Mouse (Mus musculus) right cerebral cortex, postnatal 14 days (tissue): ENCODE measurements around the gene Snapc4.

Experiments used
- DNase-seq: peaks from one replicate; pipeline ENCODE4 v3.0.0; 2022

Gene Snapc4

DNA sequence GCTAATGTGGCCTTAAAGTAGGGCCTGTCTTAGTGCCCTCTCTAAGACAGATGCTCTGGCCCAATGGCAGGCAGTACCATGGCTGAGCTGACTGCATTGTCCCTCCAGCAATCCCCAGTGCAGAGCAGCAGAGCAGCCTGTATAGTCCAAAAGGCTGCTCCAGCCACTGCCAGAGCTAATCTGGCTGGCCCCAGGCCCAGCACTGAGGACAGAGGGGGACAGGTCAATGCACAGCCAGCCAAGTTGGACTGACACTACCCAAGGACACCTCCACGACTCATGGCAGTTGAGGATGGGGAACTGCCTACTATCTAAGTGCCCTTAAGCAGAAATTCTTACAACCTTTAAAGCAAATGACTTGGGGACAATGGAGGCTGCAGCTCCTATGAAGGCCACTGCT, 11.9 kb downstream of the Snapc4 start:
- no peak for DNase-seq

DNA sequence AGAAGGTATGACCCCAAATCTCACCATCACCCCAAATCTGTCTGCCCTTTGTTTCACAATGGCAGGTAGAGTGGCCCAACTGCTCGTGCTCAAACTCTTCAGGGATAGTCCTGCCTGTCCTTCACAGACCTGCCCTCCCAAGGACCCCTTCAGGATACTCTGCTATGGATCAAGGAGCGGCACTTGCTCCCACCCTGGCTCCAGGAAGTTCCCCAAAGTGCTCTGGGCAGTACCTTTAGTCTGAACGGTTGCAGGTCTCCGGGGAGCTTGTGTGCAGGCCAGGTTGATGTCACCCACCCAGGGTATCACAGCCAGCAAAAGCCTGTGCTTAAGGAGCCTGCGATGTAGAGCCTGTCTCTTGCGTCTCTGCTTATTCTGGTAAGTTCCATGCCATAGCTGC, 12.5 kb downstream of the Snapc4 start:
- DNase-seq, result no peak

DNA sequence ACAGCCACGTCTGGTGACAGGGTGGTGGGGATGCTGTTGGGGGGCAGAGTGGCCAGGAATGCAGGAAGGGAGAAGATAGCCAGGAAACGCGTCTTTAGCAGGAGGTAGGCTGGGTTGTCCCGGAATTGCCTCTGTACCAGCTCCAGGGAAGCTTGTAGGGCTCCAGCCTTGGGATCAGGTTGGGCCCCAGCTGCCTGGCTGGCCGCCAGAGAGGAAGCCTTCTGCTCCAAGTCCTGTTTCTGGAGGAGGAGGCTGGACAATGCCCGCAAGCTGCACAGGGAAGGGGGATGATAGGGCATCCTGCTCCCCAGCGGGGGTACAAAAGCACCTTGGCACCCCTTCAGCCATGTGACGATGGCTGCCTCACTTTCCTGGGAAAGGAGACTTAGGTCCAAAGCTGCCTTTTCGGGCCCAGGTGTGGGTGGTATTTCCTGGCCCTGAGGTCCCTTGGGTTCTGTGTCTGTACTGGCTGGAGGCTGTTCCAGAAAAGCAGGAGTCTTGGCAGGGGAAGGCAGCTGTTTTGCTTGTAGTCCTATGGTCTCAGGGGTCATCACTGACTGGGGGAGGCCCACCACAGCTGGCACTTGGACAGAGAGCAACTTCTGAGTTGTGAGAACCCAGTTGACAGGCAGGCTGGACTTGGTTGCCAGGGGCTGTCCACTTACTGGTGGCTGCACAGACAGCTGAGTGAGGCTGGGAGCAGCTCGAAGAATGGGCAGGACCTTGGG, 15.6 kb downstream of the Snapc4 start:
- DNase-seq, result peak; percentile 59

DNA sequence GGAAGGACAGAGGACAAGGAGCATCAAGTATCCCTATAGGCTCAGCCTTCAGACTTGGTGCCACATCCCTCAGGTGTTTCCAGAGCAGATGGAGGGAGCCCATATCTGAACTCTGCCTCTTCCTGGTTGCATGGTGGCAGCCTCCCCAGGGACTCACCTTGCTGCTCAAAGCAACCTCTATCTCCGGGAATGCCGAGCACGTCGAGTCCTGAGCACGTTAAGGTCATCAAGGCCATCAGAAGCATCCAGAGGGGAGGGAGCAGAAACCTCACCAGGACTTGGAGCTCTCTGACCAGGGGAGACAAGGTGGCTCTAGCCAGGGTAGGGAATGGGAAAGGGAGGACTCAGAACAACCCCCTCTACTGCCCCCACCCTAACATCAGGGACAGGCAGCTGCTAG, 17.0 kb downstream of the Snapc4 start:
- DNase-seq, result no peak

DNA sequence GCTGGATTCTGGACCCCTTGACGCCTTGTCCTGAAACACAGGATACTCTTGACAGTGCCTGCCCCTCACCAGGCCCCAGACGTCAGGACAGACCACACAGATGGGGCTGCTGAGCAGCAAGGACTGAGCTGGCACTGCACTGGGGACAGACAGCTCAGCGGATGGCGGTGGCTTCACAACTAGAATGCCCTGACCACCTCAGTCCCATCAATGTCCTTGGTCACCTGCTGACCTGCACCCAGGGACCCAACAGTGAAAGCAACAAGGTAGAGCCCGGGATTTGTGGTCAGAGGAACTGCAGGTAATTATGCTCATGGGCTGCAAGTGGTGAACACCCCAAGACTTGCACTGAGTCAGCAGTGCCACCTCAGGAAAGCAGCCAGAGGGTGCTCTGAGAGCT, 17.5 kb downstream of the Snapc4 start:
- no peak for DNase-seq

DNA sequence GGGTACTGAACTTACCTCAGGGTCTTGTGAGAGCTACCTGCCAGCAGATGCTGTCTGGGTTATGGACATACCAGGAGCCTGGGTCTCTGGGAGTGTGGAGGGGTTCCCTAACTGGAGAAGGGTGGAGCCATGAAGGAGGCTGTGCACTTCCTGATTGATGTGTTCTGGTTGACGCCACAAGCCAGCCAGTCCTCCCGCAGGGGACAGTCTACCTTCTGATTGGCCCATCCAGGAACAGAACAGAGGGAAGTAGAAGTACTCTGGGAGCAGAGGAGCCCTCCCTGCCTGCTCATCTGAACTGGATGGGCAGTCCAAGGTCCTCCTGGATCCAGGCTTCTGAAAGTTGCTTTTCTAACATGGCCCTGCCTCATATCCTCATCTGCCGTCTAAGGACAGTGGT, 19.7 kb downstream of the Snapc4 start, which contains the start of gene Card9:
Gene Card9 (minus strand): TSS at position 147 of the 400 bp plus-strand sequence.
- DNase-seq, result no peak

DNA sequence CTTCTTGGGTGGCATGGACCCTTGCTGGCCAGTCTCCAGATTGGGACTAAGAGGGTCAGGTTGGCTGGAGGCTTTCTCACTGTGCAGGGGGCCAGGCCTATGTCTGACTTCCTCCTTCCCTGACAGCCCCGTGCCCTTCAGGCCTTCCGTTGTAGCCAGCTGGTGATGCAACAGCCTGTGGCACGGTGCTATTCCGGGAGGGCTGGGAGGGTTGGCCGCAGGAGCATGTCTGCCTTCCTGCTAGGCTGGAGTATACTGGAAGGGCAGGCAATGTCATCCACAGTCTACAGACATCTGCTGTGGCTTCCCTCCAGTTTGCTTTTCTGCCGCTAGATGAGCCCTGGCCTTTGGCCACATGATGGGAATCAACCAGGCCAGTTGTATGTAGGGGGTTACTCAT, 20.5 kb downstream of the Snapc4 start:
- no peak for DNase-seq

DNA sequence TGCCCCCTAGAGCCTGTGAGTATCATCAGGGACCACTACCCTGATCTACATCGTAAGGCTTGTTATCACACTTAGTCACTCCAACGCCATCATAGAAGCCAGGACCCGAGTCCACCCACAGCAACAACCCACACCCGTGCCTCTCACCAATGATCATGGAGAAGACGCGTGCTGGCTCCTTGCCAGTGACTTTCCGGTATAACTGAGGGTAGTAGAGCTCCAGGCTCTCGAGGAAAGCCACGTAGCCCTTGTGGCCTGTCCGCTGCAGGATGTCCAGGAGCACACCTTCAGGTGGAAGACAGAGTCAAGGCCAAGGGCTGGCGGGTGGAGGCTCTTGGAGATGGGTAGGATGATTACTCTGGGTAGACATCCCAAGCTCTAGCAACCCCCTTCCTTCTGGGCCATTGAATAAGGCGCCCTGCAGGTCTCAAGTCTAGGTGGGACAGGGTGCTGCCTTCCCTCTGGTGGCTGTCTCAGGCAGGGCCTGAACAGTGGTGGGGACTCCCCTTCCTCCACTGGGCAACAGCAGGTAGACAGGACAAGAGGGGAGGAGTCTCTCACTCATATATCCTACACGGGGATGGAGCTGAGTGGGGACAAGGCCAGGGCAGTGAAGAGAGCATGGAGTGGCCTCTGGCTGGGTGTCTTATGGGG, 21.7 kb downstream of the Snapc4 start:
- no peak for DNase-seq

DNA sequence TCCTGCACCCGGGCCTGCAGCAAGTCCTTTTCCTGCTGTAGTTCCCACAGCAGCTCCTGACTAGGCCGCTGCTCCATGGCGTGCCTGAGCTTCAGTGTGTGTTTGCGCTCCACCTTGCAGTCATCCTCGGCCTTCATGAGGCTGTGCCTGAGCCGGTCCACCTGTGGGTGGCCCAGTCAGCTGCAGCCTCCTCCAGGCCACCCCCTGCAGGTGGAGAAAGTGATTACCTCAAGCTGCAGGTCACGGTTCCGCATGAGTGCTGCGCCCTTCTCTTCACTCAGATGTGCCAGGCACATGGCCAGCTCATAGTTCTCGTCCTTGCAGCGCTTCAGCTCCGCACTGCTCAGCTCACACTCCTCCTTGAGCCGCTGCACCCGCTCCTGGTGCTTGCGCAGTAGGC, 23.0 kb downstream of the Snapc4 start:
- DNase-seq, result no peak

DNA sequence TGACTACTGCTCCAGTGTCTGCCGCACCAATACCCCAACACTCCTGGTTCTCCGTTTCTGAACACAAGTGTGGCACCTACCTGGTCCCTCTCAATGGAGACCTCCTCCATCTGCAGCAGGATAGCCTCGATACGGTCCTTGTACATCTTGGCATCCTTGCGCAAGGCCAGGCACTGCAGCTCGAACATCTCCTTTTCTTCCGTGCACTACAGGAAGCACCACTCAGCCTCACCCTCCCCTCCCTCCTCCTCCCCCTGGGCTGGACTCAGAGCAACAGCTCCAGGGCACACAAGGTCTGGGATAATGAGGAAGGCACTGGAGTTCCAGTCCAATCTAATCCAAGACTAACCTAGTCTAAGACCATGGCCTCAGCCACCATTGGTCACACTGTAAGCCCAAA, 23.8 kb downstream of the Snapc4 start:
- no peak for DNase-seq

DNA sequence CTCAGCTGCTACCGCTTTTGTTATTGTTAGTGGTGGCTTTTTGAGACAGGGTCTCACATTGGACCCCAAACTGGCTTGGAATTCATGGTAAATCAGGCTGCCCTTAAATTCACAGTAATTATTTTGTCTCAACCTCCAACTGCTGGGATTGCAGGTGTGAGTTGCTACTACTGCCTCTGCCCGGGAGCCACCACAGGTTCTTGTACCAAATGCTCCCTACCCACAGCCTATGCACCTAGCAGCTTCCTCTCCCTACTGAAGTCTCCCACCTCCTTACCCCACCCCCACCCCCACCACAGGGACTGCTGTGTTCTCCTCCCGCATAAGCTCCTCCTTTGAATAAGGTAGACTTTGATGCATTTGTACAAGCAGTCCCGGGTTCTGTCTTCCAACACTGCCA, 24.2 kb downstream of the Snapc4 start:
- no peak for DNase-seq

DNA sequence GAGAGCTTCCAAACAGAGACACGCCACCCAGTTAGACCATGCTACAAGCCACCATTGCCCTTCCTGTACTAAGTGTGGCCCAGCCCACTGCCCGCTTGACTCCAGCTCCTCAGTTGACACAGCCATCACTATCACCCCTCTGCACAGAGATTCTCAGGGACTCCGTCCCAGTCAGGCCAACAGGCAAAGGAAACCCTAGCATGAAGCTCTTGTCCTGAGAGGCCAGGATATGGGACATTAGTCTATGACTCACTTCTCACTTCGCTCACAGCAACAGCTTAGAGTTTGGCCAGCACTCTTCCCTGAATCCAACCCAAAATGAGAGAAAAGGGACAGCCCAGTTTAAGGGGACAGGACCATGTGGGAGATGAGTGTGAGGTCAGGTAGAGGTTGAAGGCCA, 26.1 kb downstream of the Snapc4 start:
- DNase-seq, result no peak

DNA sequence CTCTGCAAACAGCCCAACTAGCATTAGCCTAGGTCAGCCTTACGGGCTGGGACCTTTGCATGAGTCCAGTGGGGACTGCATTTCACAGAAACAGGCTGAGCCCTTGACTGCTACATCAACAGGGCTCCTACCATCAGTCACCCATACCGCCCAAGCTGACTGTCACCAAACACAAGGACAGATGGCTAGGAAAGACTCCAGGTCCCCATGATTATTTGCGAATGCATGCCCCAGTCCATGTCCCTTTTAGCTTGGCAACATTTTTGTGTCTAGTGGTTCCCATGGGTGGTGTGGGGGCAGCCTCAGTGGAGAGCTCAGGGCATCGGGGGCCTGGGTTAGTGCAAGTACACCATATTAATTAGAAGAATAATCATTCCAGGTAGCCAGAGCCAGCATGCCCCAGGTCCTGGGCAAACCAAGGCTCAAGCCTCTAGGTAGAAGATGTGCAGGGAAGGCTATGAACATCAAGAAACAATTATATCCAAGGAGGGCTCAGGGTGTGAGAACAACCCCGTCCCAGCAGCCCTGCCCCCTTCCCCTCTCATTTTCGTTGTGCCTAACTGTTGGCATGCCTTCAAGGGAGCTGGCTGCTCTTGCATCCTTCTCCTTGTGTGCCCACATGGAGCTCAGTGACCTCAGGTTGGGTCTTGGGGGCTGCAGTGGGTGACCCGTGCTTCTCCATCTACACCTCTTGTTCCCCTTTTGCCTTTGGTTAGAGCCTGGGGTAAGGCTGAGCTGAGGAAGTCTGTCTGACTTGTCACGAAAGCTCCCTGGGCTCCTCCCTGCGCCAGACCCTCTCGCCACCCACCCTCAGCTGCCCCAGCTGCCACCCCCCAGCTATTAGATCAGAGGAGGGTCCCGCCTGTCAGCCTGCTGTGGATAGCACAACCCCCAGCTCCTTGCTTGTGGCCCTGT, 27.1 kb downstream of the Snapc4 start:
- no peak for DNase-seq

DNA sequence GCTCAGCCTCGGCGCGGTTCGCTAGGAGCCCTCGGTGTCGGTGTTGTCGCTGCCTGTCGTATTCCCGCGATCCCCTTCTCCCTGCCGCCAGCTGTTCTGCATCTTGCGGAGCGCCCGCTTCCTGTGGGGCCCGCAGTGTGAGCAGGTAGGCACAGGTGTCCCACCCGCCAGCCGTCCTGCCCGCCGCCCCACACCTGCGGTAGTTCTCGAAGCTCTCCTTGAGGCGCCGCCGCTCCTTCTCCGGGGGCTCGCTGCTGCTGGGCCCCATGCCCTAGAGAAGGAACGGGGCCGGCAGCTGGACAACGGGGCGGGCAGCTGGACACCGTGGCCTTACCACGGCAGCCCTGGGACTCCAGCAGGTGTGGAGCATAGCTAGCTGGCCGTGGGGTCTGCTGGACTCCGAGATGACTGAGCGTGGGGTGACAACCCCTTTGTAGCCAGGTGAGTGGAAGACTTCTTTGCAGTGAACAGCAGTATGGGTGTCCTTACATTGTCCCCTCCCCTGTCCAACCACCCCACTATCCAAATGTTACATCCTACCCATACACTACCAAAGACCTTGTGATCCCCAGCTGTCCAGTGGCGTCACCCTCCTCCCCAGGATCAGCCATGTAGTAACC, 28.1 kb downstream of the Snapc4 start:
- DNase-seq, result peak; percentile 42

DNA sequence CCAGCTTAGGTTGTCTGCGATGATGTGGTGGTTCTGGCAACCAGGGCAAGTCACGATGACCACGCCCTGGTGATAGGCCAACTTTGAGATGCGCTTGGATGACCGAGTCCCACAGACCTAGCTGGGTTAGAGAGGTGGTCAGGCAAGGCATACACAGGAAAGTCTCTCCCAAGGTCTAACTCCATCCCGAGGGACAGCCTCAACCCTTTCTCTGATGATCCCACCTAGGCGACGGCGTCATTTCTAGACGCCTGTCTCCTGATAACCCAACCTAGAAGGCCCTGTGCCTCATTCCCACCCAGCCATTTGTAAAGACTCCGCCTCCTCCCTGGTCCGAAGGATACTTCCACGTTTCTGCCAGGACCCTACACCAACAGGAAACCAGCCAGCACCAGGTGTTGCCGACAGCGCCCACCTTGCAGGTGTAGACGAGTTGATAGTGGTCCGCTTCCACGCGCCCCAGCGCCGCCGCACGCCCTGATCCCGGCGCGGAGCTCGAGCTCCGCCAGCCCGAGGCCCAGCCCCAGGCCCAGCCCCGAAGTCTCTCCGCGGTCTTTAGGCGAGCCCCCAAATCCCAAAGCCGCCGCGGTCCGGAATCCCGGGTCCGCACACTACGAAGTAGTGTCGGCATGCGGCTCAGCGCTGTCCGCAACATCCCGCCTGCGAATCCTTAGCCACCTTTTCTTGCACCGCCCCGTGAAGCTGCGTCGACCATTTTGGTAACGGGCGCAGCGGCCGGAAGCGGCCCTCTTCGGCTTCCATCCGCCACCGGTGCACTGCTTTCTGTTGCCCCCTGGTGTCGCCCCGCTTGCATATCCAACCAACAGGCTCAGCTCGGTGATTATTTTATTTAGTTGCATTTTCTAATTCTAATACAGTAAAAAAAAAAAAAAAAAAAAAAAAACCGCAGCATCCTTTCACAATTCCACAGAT, 28.8 kb downstream of the Snapc4 start, which contains the start of gene Dnlz:
Gene Dnlz (minus strand): TSS at position 753 of the 933 bp plus-strand sequence.
- peak; percentile 95 for DNase-seq

DNA sequence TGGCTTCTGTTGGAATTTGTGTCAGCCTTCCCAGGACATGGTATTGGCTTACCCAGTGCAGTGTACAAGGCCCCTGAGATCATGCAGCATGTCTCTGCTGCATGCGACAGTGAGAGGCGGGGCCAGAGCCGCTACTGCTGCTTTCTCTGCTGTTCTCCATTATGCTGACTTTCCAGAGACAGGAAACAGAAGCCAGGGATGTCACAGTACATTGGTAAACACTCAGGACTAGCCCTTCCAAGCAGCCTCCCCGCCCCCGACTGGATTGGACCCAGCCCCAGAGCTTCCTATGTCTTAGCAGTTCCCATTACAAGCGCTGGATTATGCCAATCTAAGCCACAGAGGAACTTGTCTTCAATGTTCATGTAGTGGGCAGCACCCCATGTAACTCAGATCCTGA, 32.2 kb downstream of the Snapc4 start:
- DNase-seq, result no peak

DNA sequence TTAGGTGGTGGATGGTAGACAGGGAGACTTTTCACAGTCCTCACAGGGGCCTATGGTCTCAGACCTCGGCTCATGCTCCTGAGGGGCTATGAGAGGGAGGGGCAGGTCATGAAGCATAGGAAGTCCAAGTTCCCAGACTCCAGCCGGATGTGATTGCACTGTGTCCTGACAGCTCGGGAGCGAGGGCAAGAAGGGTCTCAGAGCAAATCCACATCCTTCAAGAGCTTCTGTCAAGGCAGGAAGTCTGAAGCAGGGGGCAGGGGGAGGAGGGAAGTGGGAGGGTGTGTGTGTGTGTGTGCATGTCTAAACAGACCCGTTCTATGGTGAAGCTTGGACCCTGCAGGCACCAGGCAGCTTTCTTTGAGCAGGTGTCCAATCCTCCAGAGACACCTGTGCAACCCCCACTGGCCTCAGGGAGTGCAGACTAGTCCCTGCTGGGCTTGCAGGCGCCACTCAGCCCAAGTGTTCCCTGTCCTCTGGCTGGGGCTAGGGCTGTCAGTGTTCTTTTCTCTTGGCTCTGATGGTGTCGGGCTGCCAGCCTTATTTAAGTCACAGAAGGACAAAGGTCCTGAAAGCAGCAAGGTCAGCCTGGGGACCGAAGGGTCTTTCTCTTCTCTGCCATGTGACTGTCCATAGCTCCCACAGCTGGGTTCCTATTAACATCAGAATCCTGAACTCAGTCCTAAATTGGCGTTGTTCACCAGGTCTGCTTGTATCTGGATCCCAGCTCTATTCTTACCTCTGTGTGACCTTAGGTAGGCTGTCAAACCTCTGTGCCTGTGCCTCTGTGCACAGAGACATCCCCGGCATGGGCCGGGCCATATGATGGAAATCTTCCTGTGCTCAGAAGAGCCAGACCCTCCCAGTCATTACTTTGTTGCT, 37.6 kb downstream of the Snapc4 start:
- no peak for DNase-seq

DNA sequence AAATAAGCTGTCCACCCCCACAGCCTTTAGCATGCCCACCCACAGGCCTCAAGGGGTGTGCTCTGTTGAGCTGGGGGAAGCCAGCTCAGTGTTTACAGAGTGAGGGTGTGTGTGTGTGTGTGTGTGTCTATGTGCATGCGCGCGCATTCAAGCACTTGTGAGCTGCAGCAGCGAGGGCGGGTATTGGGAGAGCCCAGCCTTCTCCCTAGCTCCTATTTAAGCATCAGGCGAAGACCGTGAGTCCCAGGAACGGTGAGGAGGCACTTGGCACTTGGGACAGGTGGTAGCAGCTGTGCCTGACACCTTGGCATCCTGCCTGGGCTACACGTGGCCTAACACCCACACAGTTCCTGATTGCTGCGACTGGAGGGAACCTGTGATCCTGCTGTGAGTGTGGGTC, 38.4 kb downstream of the Snapc4 start:
- peak; percentile 82 for DNase-seq

DNA sequence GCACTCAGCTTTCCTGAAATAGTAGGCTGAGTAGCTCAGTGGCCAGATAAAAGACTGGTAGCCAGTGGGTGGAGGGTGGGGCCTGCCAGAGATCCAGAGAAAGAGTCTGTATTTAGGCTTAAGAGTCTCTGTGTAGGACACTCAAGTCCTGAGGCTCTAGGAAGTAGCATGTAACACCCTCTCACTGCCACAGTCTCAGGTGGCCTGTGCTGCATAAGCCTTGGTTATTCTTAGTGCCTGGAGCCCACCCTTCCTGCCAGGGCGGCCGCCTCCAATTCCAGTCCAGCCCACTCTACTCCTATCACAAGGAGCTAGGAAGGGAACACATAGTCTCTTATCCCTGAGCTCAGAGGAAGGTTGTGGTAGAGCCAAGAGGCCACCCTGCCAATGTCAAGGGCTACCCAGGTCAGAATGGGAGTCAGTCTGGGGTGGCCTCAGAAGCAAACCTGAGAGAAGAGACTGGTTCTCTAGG, 38.9 kb downstream of the Snapc4 start:
- DNase-seq, result no peak

DNA sequence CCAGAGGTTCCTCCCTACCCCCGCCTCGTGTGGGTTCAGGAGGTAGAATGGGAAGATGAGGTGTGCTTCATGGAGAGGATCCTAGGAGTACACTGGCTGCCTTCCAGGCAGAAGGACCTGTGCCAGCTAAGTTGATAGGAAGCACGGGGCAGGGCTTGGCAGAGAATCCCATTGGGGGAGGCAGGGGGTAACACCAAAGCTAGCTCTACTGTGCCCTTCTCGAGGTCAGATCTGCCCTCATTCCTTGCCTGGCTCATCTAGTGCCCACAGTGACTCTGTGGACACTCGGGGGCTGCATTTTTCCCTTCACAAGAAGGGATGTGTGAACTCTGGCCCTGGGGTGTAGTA, 41.3 kb downstream of the Snapc4 start:
- DNase-seq, result no peak
